Mouse (Mus musculus): ENCODE measurements at regions not wholly inside any gene's neighbourhood (a gene's known extent, or its start where the extent isn't known, plus 50 kb on each side); places are given as distances from the start of the nearest gene placed in this dataset.
A peak's percentile ranks its signal among the peaks of the same experiment; 100 is the strongest.

DNA sequence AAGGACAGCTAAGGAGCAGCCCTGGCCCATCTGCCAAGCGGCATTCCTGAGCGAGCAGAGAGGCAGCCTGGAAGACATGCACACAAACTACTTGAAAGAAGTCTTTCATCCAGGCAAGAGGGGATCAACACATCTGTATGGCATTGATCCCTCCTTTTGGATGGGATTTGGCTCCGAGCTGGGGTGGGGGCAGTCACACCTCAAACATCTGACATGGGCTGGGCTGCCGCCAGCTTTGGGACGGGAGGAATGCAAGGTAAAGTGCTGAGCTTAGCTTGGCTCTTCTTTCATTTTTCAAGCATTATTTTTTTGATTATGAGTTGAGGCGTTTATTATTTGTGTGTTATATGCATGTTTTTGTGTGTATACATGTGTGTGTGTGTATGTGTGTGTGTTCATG is 165.9 kb downstream of the 1500009L16Rik start:
- Histone ChIP-seq H3K36me3 (ENCODE audit: control insufficient read depth, insufficient read depth, low read length) (no peaks in the 10 kb centered on the region), H3K9ac (ENCODE audit: low read depth, low read length, severe bottlenecking) (no peak overlapping the region), H3K4me2 (replicated peaks; ENCODE audit: low read depth, low read length, severe bottlenecking) (no peak overlapping the region), H3K9me3 (ENCODE audit: control insufficient read depth, low read length) (no peaks in the 10 kb centered on the region), H3K4me3 (replicated peaks; ENCODE audit: low read length) (no peak overlapping the region), H3K4me1 (ENCODE audit: control insufficient read depth, insufficient read depth, low read length) (peaks cover 8% of the 10 kb centered on the region), H3K27ac (replicated peaks; ENCODE audit: low read depth, low read length) (no peak overlapping the region), H3K27me3 (ENCODE audit: control insufficient read depth, insufficient read depth, low read length) (no peaks in the 10 kb centered on the region)
- WGBS = 63% methylated on average over 6 of the region's 6 CpGs
- ATAC-seq (ENCODE audit: low FRiP score, low read depth) (no peak), DNase-seq (ENCODE audit: low spot score) (peak; percentile 14)
- TF ChIP-seq POLR2A (IDR thresholded peaks at IDR 0.05; ENCODE audit: borderline replicate concordance, extremely low read depth, insufficient read depth, insufficient read length) = no peak

- Histone ChIP-seq H3K4me2 (replicated peaks; ENCODE audit: low read depth, low read length, severe bottlenecking) (0 out of 2 replicates have a peak overlapping the region, but pooled peaks have one; percentile 2), H3K4me3 (replicated peaks; ENCODE audit: low read length) (no peak overlapping the region), H3K36me3 (ENCODE audit: control insufficient read depth, insufficient read depth, low read length) (no peaks in the 10 kb centered on the region), H3K9ac (ENCODE audit: low read depth, low read length, severe bottlenecking) (no peak overlapping the region), H3K27me3 (ENCODE audit: control insufficient read depth, insufficient read depth, low read length) (no peaks in the 10 kb centered on the region), H3K4me1 (ENCODE audit: control insufficient read depth, insufficient read depth, low read length) (peaks cover 24% of the 10 kb centered on the region), H3K27ac (replicated peaks; ENCODE audit: low read depth, low read length) (0 out of 2 replicates have a peak overlapping the region, but pooled peaks have one; percentile 58), H3K9me3 (ENCODE audit: control insufficient read depth, low read length) (no peaks in the 10 kb centered on the region)
- peak; percentile 70; the same call in 1 of the 2 replicates for ATAC-seq (ENCODE audit: low FRiP score, low read depth)
- TF ChIP-seq POLR2A (IDR thresholded peaks at IDR 0.05; ENCODE audit: borderline replicate concordance, extremely low read depth, insufficient read depth, insufficient read length) = no peak
- peak; percentile 69 for DNase-seq (ENCODE audit: low spot score)
- 22% methylated on average over 3 of the region's 3 CpGs for WGBS
Measured at GRCm38 (mm10) chr10:83895741-83896150, 173.1 kb downstream of the 1500009L16Rik start.

GRCm38 (mm10) chr10:83896160-83896559 is 173.5 kb downstream of the 1500009L16Rik start:
- Histone ChIP-seq H3K4me3 (replicated peaks; ENCODE audit: low read length) (no peak overlapping the region), H3K27ac (replicated peaks; ENCODE audit: low read depth, low read length) (0 out of 2 replicates have a peak overlapping the region, but pooled peaks have one; percentile 58), H3K4me1 (ENCODE audit: control insufficient read depth, insufficient read depth, low read length) (peaks cover 24% of the 10 kb centered on the region), H3K36me3 (ENCODE audit: control insufficient read depth, insufficient read depth, low read length) (no peaks in the 10 kb centered on the region), H3K9me3 (ENCODE audit: control insufficient read depth, low read length) (no peaks in the 10 kb centered on the region), H3K9ac (ENCODE audit: low read depth, low read length, severe bottlenecking) (no peak overlapping the region), H3K27me3 (ENCODE audit: control insufficient read depth, insufficient read depth, low read length) (no peaks in the 10 kb centered on the region), H3K4me2 (replicated peaks; ENCODE audit: low read depth, low read length, severe bottlenecking) (no peak overlapping the region)
- no peak for DNase-seq (ENCODE audit: low spot score)
- TF ChIP-seq POLR2A (IDR thresholded peaks at IDR 0.05; ENCODE audit: borderline replicate concordance, extremely low read depth, insufficient read depth, insufficient read length) = no peak
- 60% methylated on average over 5 of the region's 5 CpGs for WGBS
- ATAC-seq (ENCODE audit: low FRiP score, low read depth) = no peak

DNA sequence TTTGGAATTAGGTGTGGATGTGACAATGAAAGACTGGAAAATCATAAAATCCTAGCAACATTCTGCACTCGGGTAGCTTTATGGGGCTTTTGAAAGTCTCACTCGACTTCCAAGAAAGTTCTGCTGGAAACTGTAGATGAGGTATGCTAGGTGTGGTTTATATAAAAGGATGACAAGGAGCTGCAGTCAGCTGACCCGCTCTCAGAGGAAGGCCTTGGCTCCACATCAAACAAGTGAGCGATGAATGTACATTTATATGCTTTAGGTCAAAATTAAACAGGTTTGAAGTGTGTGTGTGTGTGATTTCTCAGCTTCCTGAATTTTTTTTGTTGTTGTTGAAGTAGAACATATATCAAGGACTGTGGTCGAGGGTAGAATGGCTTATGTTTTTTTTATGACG is 174.9 kb downstream of the 1500009L16Rik start:
- Histone ChIP-seq H3K4me2 (replicated peaks; ENCODE audit: low read depth, low read length, severe bottlenecking) (no peak overlapping the region), H3K4me3 (replicated peaks; ENCODE audit: low read length) (no peak overlapping the region), H3K9me3 (ENCODE audit: control insufficient read depth, low read length) (no peaks in the 10 kb centered on the region), H3K9ac (ENCODE audit: low read depth, low read length, severe bottlenecking) (no peak overlapping the region), H3K27me3 (ENCODE audit: control insufficient read depth, insufficient read depth, low read length) (no peaks in the 10 kb centered on the region), H3K4me1 (ENCODE audit: control insufficient read depth, insufficient read depth, low read length) (peaks cover 24% of the 10 kb centered on the region), H3K27ac (replicated peaks; ENCODE audit: low read depth, low read length) (no peak overlapping the region), H3K36me3 (ENCODE audit: control insufficient read depth, insufficient read depth, low read length) (no peaks in the 10 kb centered on the region)
- WGBS = 24% methylated on average over 6 of the region's 6 CpGs
- DNase-seq (ENCODE audit: low spot score) = peak; percentile 66
- no peak for ATAC-seq (ENCODE audit: low FRiP score, low read depth)
- TF ChIP-seq POLR2A (IDR thresholded peaks at IDR 0.05; ENCODE audit: borderline replicate concordance, extremely low read depth, insufficient read depth, insufficient read length) = no peak

- TF ChIP-seq POLR2A (IDR thresholded peaks at IDR 0.05; ENCODE audit: borderline replicate concordance, extremely low read depth, insufficient read depth, insufficient read length) = no peak
- ATAC-seq (ENCODE audit: low FRiP score, low read depth) = no peak
- Histone ChIP-seq H3K9ac (ENCODE audit: low read depth, low read length, severe bottlenecking) (no peak overlapping the region), H3K9me3 (ENCODE audit: control insufficient read depth, low read length) (no peaks in the 10 kb centered on the region), H3K27me3 (ENCODE audit: control insufficient read depth, insufficient read depth, low read length) (no peaks in the 10 kb centered on the region), H3K27ac (replicated peaks; ENCODE audit: low read depth, low read length) (no peak overlapping the region), H3K4me1 (ENCODE audit: control insufficient read depth, insufficient read depth, low read length) (no peaks in the 10 kb centered on the region), H3K36me3 (ENCODE audit: control insufficient read depth, insufficient read depth, low read length) (no peaks in the 10 kb centered on the region), H3K4me3 (replicated peaks; ENCODE audit: low read length) (no peak overlapping the region), H3K4me2 (replicated peaks; ENCODE audit: low read depth, low read length, severe bottlenecking) (no peak overlapping the region)
- no peak for DNase-seq (ENCODE audit: low spot score)
- WGBS = 75% methylated on average over 8 of the region's 8 CpGs
Measured at GRCm38 (mm10) chr10:83906751-83907150, 184.1 kb downstream of the 1500009L16Rik start.

All from limb, embryonic 14.5 days (tissue).